Mouse (Mus musculus) ES-Bruce4 (cell line): ENCODE data around the gene Zfp82.

Experiments
- CTCF ChIP-seq: IDR thresholded peaks from one replicate; pipeline ENCODE4 v1.8.1; 2011; ENCODE audit warnings: low read depth, low read length
- POLR2A ChIP-seq: IDR thresholded peaks from one replicate; pipeline ENCODE4 v1.8.1; 2011; ENCODE audit warnings: low read length; ENCODE audit not compliant: insufficient read depth

DNA sequence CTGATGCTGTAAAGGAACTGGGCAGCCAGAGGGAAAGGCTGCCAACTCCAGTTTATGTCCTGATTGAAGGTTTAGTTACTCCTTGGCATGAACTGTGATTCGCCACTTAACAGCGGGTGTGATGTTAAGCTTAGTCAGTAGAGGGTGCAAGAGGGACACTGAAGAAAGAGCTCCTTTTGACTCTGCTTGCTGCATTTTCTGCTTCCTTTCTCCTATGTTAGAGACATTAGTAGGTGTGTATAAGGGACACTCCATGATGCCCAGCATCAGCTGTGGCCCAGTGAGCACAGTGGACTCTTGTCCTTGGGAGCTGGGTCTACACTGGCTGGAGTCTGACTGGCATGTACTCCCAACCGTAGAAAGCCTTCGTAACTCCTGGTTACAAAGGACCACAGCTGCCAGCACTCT, 59.7 kb downstream of the Zfp82 start:
- TF ChIP-seq CTCF = no peak
- no peak for TF ChIP-seq POLR2A
